Mouse (Mus musculus): Measurements from ENCODE around the gene Ubtf. TPM values are rescaled to one million over a fixed set of nuclear protein-coding genes. Genes with fewer than 3 reads are reported as not detected.

The Ubtf gene
- total and polyA plus RNA-seq, 3 experiments = 14.9 to 59.4 (median 52.5) TPM

DNA sequence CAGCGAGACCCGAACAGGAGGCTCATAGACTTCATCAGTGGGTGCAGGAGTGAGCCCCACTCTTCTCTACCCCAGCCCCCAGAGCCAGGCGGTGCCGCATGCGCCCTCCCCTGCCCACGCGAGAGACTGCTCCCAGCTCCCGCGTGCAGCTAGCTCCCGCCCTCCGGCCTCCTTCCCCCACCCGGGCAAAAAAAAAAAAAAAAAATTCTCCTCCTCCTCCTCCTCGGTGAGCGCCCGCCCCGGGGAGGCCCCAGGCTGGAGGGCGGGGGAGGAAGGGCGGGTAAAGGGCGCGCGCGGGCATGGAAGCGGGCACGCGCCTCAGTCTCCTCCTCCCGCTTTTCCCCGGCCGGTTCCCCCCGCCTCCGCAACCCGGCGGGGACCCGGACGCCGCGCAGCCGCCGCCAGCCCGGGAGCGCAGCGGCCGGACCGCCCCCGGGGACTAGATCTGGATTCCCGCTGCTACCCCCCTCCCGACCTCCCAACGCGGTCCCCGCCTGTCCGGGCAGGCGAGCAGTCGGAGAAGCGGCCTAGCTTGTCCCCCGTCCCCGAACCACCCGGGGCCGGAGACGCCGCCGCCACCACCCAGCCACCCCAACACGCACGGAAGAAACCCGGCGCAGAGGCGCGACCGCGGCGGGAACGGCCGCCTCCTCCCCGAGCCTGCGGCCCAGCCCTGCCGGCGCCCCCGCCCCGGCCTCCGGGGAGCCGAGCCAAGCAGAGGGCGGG, 2.8 kb downstream of the Ubtf start:
- under 1% methylated on average over 72 of the region's 80 CpGs for WGBS
- no peaks in the 10 kb centered on the region; the same call in 1 of the 2 replicates for H3K36me3 ChIP-seq (ENCODE audit: control insufficient read depth, insufficient read depth, low read length)
- no peaks in the 10 kb centered on the region for H3K27me3 ChIP-seq (ENCODE audit: control insufficient read depth, insufficient read depth, low read length)
- DNase-seq = peak; percentile 96
- intact Hi-C loops (cut with DNase I) = loop anchor here (1.0 to 2.0 kb wide), 2 partner anchors 20 to 91 kb away; partner anchors contain the start of genes Atxn7l3 and Slc25a39
- peak overlapping the region; percentile 95 for H3K9ac ChIP-seq (ENCODE audit: low read depth, low read length)
- peak overlapping the region; percentile 98 for H3K27ac ChIP-seq
- TF ChIP-seq POLR2A (IDR thresholded peaks at IDR 0.05; ENCODE audit: insufficient read depth, low read depth, low read length) (0 out of 2 replicates have a peak, but pooled peaks have one; percentile 49), CTCF (IDR thresholded peaks at IDR 0.05) (peak; percentile 40; the same call in 1 of the 2 replicates), EP300 (IDR thresholded peaks at IDR 0.05; ENCODE audit: insufficient read depth, low read depth, low read length) (0 out of 2 replicates have a peak, but pooled peaks have one; percentile 34)
- H3K4me1 ChIP-seq (ENCODE audit: control insufficient read depth, insufficient read depth, low read length) = peaks cover 3% of the 10 kb centered on the region; the same call in 1 of the 2 replicates
- H3K79me2 ChIP-seq (replicated peaks; ENCODE audit: control insufficient read depth, insufficient read depth, low read length) = no peaks in the 10 kb centered on the region
- peak overlapping the region; percentile 99 for H3K4me3 ChIP-seq

DNA sequence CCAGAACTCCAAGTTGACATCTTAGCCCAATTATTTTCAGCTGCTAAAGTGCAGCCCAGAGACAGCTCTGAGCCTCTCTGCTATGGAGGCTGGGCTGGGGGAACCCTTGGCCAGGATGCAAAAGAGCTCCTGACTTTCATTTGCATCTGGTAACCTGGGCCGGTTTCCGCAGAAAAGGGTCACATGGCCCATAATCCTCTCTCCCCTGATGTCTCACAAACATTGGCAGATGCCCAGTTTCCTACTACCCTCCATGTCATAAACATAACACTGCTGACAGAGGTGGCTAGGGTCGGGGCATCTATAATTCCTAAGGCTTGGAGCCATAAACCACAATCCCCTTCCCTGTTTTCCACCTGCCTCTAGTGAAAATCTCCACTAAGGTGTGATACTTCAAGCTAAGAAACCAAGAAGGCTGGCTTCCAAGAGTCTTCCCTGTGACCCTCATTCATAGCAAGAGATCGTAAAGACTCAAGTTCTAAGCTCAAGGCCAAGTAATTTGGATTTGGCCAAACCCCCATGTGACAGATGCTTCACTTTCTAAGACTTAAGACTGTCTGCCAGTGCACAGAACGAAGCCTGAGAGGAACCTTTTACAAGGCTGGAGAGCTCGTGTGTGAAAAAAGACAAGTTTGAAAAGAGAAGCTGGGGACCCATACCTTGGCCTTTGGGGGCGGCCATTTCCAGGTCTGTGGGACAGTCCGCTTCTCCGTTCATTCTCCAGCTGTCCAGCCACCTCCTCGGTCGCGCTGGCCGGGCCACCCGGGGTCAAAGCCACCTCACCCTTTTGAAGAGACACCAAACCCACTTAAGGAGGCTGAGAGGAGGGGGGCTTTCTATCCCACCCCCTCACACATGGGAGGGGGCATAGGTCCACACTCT, 3.6 kb downstream of the Ubtf start:
- Histone ChIP-seq H3K9ac (ENCODE audit: low read depth, low read length) (peak overlapping the region; percentile 34), H3K4me3 (peak overlapping the region; percentile 99), H3K27ac (peak overlapping the region; percentile 98), H3K27me3 (ENCODE audit: control insufficient read depth, insufficient read depth, low read length) (no peaks in the 10 kb centered on the region), H3K36me3 (ENCODE audit: control insufficient read depth, insufficient read depth, low read length) (no peaks in the 10 kb centered on the region; the same call in 1 of the 2 replicates), H3K4me1 (ENCODE audit: control insufficient read depth, insufficient read depth, low read length) (peaks cover 3% of the 10 kb centered on the region; the same call in 1 of the 2 replicates), H3K79me2 (replicated peaks; ENCODE audit: control insufficient read depth, insufficient read depth, low read length) (no peaks in the 10 kb centered on the region)
- TF ChIP-seq CTCF (IDR thresholded peaks at IDR 0.05) (no peak), POLR2A (IDR thresholded peaks at IDR 0.05; ENCODE audit: insufficient read depth, low read depth, low read length) (no peak), EP300 (IDR thresholded peaks at IDR 0.05; ENCODE audit: insufficient read depth, low read depth, low read length) (no peak)
- WGBS = 21% methylated on average over 14 of the region's 14 CpGs
- intact Hi-C loops (cut with DNase I) = loop anchor here (1.0 to 2.0 kb wide), 2 partner anchors 19 to 91 kb away; partner anchors contain the start of genes Atxn7l3 and Slc25a39
- peak in 1 of 2 experiments; percentile 21 for DNase-seq

DNA sequence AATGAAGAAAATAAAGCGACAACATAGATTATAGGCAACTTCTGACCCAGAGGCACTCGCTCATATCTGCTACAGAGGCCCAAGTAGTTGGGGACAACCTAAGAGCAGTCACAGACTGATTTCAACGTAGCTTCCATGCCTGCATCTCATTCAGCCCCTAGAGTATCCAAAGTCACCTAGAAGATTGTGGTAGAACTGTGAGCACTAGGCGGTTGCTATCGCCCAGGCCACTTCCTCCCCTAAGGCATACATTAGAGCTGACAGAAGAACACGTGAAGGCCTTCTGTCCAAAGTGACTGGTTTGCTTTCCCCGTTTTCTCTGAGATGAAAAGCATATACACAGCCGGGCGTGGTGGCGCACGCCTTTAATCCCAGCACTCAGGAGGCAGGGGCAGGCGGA, 5.2 kb downstream of the Ubtf start:
- intact Hi-C loops (cut with DNase I) = no loop called here
- 91% methylated on average over 12 of the region's 12 CpGs for WGBS
- DNase-seq = no peak
- H3K27ac ChIP-seq = no peak overlapping the region
- H3K79me2 ChIP-seq (replicated peaks; ENCODE audit: control insufficient read depth, insufficient read depth, low read length) = no peaks in the 10 kb centered on the region
- H3K4me3 ChIP-seq = no peak overlapping the region
- TF ChIP-seq EP300 (IDR thresholded peaks at IDR 0.05; ENCODE audit: insufficient read depth, low read depth, low read length) (no peak), CTCF (IDR thresholded peaks at IDR 0.05) (no peak), POLR2A (IDR thresholded peaks at IDR 0.05; ENCODE audit: insufficient read depth, low read depth, low read length) (no peak)
- H3K9ac ChIP-seq (ENCODE audit: low read depth, low read length) = no peak overlapping the region
- H3K27me3 ChIP-seq (ENCODE audit: control insufficient read depth, insufficient read depth, low read length) = no peaks in the 10 kb centered on the region
- H3K4me1 ChIP-seq (ENCODE audit: control insufficient read depth, insufficient read depth, low read length) = peaks cover 5% of the 10 kb centered on the region; the same call in 1 of the 2 replicates
- H3K36me3 ChIP-seq (ENCODE audit: control insufficient read depth, insufficient read depth, low read length) = no peaks in the 10 kb centered on the region; the same call in 1 of the 2 replicates

DNA sequence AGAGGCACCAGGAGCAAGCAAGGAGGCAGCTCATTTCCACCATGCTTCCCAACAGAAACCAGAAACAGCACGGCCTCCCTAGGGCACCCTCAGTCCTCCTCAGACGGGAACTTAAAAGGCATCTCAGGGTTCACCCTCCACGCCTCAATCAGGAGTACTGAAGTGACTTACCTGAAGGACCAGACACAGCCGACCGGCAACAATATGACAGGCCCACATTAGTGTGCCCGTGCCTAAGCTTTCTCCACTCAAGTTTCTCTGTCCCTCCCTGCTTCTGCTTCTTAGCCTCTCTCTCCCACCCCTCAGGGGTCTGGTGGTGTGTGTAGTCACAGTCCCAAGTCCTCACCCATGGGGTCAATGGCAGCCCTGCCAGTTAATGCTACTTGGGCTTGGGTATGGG, 7.0 kb downstream of the Ubtf start:
- Histone ChIP-seq H3K4me1 (ENCODE audit: control insufficient read depth, insufficient read depth, low read length) (peaks cover 5% of the 10 kb centered on the region; the same call in 1 of the 2 replicates), H3K27ac (no peak overlapping the region), H3K27me3 (ENCODE audit: control insufficient read depth, insufficient read depth, low read length) (no peaks in the 10 kb centered on the region), H3K4me3 (no peak overlapping the region), H3K79me2 (replicated peaks; ENCODE audit: control insufficient read depth, insufficient read depth, low read length) (no peaks in the 10 kb centered on the region), H3K36me3 (ENCODE audit: control insufficient read depth, insufficient read depth, low read length) (no peaks in the 10 kb centered on the region; the same call in 1 of the 2 replicates), H3K9ac (ENCODE audit: low read depth, low read length) (no peak overlapping the region)
- TF ChIP-seq CTCF (IDR thresholded peaks at IDR 0.05) = no peak
- intact Hi-C loops (cut with DNase I) = no loop called here
- 87% methylated on average over 6 of the region's 6 CpGs for WGBS
- no peak for DNase-seq

DNA sequence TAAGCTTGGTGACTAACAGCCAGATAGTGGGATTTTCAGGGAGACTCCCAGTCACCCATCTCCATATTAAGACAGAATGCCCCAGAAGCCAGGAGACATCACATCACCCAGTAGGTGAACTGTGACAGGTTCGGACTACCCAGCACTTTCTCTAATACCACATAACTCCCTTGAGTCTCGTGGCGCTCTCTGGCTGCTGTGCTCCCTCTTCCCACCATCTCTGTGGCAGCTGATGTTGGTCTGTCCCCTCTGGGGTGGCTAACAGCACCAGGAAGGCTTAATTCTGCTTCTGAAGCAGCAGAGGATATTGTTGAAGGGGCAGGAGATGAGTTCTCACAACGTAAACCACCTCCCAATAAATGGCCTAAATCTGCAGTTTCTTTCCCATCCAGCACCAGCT, 7.6 kb downstream of the Ubtf start:
- Histone ChIP-seq H3K27ac (no peak overlapping the region), H3K36me3 (ENCODE audit: control insufficient read depth, insufficient read depth, low read length) (no peaks in the 10 kb centered on the region; the same call in 1 of the 2 replicates), H3K4me3 (no peak overlapping the region), H3K79me2 (replicated peaks; ENCODE audit: control insufficient read depth, insufficient read depth, low read length) (no peaks in the 10 kb centered on the region), H3K4me1 (ENCODE audit: control insufficient read depth, insufficient read depth, low read length) (peaks cover 5% of the 10 kb centered on the region; the same call in 1 of the 2 replicates), H3K27me3 (ENCODE audit: control insufficient read depth, insufficient read depth, low read length) (no peaks in the 10 kb centered on the region), H3K9ac (ENCODE audit: low read depth, low read length) (no peak overlapping the region)
- intact Hi-C loops (cut with DNase I) = no loop called here
- WGBS = 95% methylated on average over 4 of the region's 4 CpGs
- no peak for TF ChIP-seq CTCF (IDR thresholded peaks at IDR 0.05)
- no peak for TF ChIP-seq POLR2A (IDR thresholded peaks at IDR 0.05; ENCODE audit: insufficient read depth, low read depth, low read length)
- no peak for TF ChIP-seq EP300 (IDR thresholded peaks at IDR 0.05; ENCODE audit: insufficient read depth, low read depth, low read length)
- DNase-seq = no peak
